Comparison of ENCODE assay signal across 9 mouse cellular contexts in the genomic region with DNA sequence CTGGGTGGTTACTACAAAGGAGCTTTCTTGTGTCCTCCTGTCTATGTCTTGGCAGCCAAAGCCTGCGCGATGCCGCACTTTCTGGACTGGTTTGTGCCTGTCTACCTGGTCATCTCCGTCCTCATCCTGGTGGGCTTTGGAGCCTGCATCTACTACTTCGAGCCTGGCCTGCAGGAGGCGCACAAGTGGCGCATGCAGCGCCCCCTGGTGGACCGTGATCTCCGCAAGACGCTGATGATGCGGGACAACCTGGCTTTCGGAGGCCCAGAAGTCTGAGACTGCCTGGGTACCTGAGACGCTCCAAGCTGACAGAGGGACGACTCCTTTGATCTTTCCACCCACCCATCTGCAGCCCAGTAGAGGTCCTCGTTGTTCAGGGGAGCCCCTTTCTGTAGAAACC. TPM values are rescaled to one million over a fixed set of nuclear protein-coding genes. Genes with fewer than 3 reads are reported as not detected.
DNase-seq lines count a peak whose midpoint lies in the region; ATAC-seq and TF ChIP-seq lines count a peak whose summit lies in the region.
"Had no signal": no experiment of that assay in that cellular context is flagged by ENCODE, and none has a peak within 500 bp of the region (broad histone marks: within the 10 kb centered on the region; RNA-seq: fewer than 3 reads in every experiment).

No protein-coding gene starts in this region.

- DNase-seq in forebrain, postnatal 0 days = peak; percentile 84
- DNase-seq in 3134 (ENCODE audit: extremely low read depth, insufficient read length, low spot score) = peak; percentile 56
- peak; percentile 46 to 59 for DNase-seq in adrenal gland, adult 18-20 months (ENCODE audit: low spot score in 2 of 2)
- DNase-seq in embryo, embryonic 10 days (ENCODE audit: low spot score) = peak; percentile 85
- peak; percentile 70 to 76 for DNase-seq in kidney, postnatal 25 days
- DNase-seq in lung, postnatal 14 days = peak; percentile 74
- DNase-seq in spleen, adult 2 months (ENCODE audit: low read depth in 1 of 2, low spot score in 2 of 2) = peak; percentile 29 to 69

- 0 out of 2 replicates have a peak, but pooled peaks cover 12% of the 10 kb centered on the region for H3K36me3 ChIP-seq in forebrain, postnatal 0 days (ENCODE audit: insufficient read depth)
- no peaks in the 10 kb centered on the region for H3K36me3 ChIP-seq in forebrain, embryonic 12.5 days (replicated peaks)
- no peaks in the 10 kb centered on the region for H3K36me3 ChIP-seq in spleen, adult 2 months (ENCODE audit: control insufficient read depth, insufficient read depth, low read length)

- no peaks in the 10 kb centered on the region for H3K9me3 ChIP-seq in forebrain, postnatal 0 days (ENCODE audit: low read length)
- H3K9me3 ChIP-seq in forebrain, embryonic 12.5 days = no peaks in the 10 kb centered on the region

- no peak for TF ChIP-seq POLR2A in spleen, adult 2 months (IDR thresholded peaks at IDR 0.05; ENCODE audit: low read depth, low read length)

- ATAC-seq in forebrain, postnatal 0 days = no peak
- ATAC-seq in forebrain, embryonic 12.5 days (ENCODE audit: low FRiP score) = no peak

- no peak overlapping the region for H3K4me3 ChIP-seq in forebrain, postnatal 0 days (ENCODE audit: low read depth, low read length)
- H3K4me3 ChIP-seq in forebrain, embryonic 12.5 days (replicated peaks) = no peak overlapping the region
- H3K4me3 ChIP-seq in spleen, adult 2 months (ENCODE audit: extremely low read depth, insufficient read depth, insufficient read length) = no peak overlapping the region

- TF ChIP-seq CTCF in forebrain, postnatal 0 days (IDR thresholded peaks at IDR 0.05; ENCODE audit: low read depth) = peak; percentile 99
- TF ChIP-seq CTCF in spleen, adult 2 months (IDR thresholded peaks at IDR 0.05; ENCODE audit: extremely low read depth, insufficient read depth, insufficient read length, insufficient replicate concordance) = peak; percentile 98

- H3K9ac ChIP-seq in forebrain, postnatal 0 days = no peak overlapping the region
- no peak overlapping the region for H3K9ac ChIP-seq in forebrain, embryonic 12.5 days

- no peaks in the 10 kb centered on the region for H3K27me3 ChIP-seq in forebrain, postnatal 0 days (ENCODE audit: insufficient read depth, low read length)
- 0 out of 2 replicates have a peak, but pooled peaks cover 3% of the 10 kb centered on the region for H3K27me3 ChIP-seq in forebrain, embryonic 12.5 days
- no peaks in the 10 kb centered on the region for H3K27me3 ChIP-seq in spleen, adult 2 months (ENCODE audit: control insufficient read depth, insufficient read depth, low read length)

- no peak overlapping the region for H3K27ac ChIP-seq in forebrain, postnatal 0 days (ENCODE audit: low read depth, low read length)
- H3K27ac ChIP-seq in forebrain, embryonic 12.5 days = no peak overlapping the region
- H3K27ac ChIP-seq in spleen, adult 2 months (ENCODE audit: insufficient read depth, low read length) = no peak overlapping the region

- no peak overlapping the region for H3K4me2 ChIP-seq in forebrain, postnatal 0 days (ENCODE audit: low read depth)
- H3K4me2 ChIP-seq in forebrain, embryonic 12.5 days = no peak overlapping the region

- H3K4me1 ChIP-seq in forebrain, postnatal 0 days (ENCODE audit: insufficient read depth) = peaks cover 19% of the 10 kb centered on the region
- H3K4me1 ChIP-seq in forebrain, embryonic 12.5 days = peaks cover 27% of the 10 kb centered on the region
- no peaks in the 10 kb centered on the region; the same call in 1 of the 2 replicates for H3K4me1 ChIP-seq in spleen, adult 2 months (ENCODE audit: control insufficient read depth, insufficient read depth, insufficient read length)

- WGBS in forebrain, postnatal 0 days = 12% methylated on average over 16 of the region's 16 CpGs
- 12% methylated on average over 16 of the region's 16 CpGs for WGBS in forebrain, embryonic 12.5 days
- 11% methylated on average over 16 of the region's 16 CpGs for WGBS in spleen, adult 2 months

RNA-seq across cellular contexts. Expression of a gene that starts 7.3 kb away (rescaled TPM):
- total RNA-seq in forebrain, postnatal 0 days (2014; rRNA removed) = 119 and 139 TPM in 2 replicates
- 12.5 and 15.6 TPM in 2 replicates for polyA plus RNA-seq in forebrain, postnatal 0 days (2015; fragmentation: Nextera tagmentation; extraction: Ambion mirVana)
- polyA plus RNA-seq in forebrain, embryonic 12.5 days (2016; fragmentation: Nextera tagmentation; extraction: Ambion mirVana) = 3.9 and 4.7 TPM in 2 replicates
- under 1 TPM; 0.33 to 0.90 TPM for total RNA-seq in adrenal gland, adult 18-20 months (2021)
- polyA plus RNA-seq in spleen, adult 2 months (2012; rRNA removed) = 0.05 and 0.08 TPM in 2 replicates
- polyA plus RNA-seq: liver, embryonic 16.5 days had no signal

RNA-seq across cellular contexts. Expression of a gene that starts 15.0 kb away (rescaled TPM):
- total RNA-seq in forebrain, postnatal 0 days (2014; rRNA removed) = 8.9 and 10.0 TPM in 2 replicates
- polyA plus RNA-seq in forebrain, postnatal 0 days (2015; fragmentation: Nextera tagmentation; extraction: Ambion mirVana) = 16.5 and 18.7 TPM in 2 replicates
- polyA plus RNA-seq in forebrain, embryonic 12.5 days (2016; fragmentation: Nextera tagmentation; extraction: Ambion mirVana) = 81.3 and 86.4 TPM in 2 replicates
- total RNA-seq in adrenal gland, adult 18-20 months (2021) = 1 to 10 TPM; 2.4 to 2.5 TPM
- polyA plus RNA-seq in spleen, adult 2 months (2012; rRNA removed) = 10.2 and 16.8 TPM in 2 replicates

RNA-seq across cellular contexts. Expression of a gene that starts 15.2 kb away (rescaled TPM):
- total RNA-seq in forebrain, postnatal 0 days (2014; rRNA removed) = 550 and 602 TPM in 2 replicates
- polyA plus RNA-seq in forebrain, postnatal 0 days (2015; fragmentation: Nextera tagmentation; extraction: Ambion mirVana) = 400 and 449 TPM in 2 replicates
- polyA plus RNA-seq in forebrain, embryonic 12.5 days (2016; fragmentation: Nextera tagmentation; extraction: Ambion mirVana) = 223 and 233 TPM in 2 replicates
- total RNA-seq in adrenal gland, adult 18-20 months (2021) = 1 to 10 TPM; 3.4 to 3.8 TPM
- polyA plus RNA-seq in spleen, adult 2 months (2012; rRNA removed) = 1.6 and 1.8 TPM in 2 replicates

RNA-seq across cellular contexts. Expression of a gene that starts 35.3 kb away (rescaled TPM):
- 0.24 and 0.62 TPM in 2 replicates for total RNA-seq in forebrain, postnatal 0 days (2014; rRNA removed)
- polyA plus RNA-seq in forebrain, postnatal 0 days (2015; fragmentation: Nextera tagmentation; extraction: Ambion mirVana) = 0.44 and 0.47 TPM in 2 replicates
- 0.24 and 0.29 TPM in 2 replicates for polyA plus RNA-seq in forebrain, embryonic 12.5 days (2016; fragmentation: Nextera tagmentation; extraction: Ambion mirVana)
- under 1 TPM; 0.16 to 0.17 TPM for total RNA-seq in adrenal gland, adult 18-20 months (2021)
- polyA plus RNA-seq in spleen, adult 2 months (2012; rRNA removed) = 120 and 179 TPM in 2 replicates

RNA-seq across cellular contexts. Expression of a gene that starts 39.2 kb away (rescaled TPM):
- 0.38 and 1.00 TPM in 2 replicates for total RNA-seq in forebrain, postnatal 0 days (2014; rRNA removed)
- 0.42 and 0.59 TPM in 2 replicates for polyA plus RNA-seq in forebrain, postnatal 0 days (2015; fragmentation: Nextera tagmentation; extraction: Ambion mirVana)
- polyA plus RNA-seq in forebrain, embryonic 12.5 days (2016; fragmentation: Nextera tagmentation; extraction: Ambion mirVana) = 0.14 and 0.18 TPM in 2 replicates
- not detected for total RNA-seq in adrenal gland, adult 18-20 months (2021)
- polyA plus RNA-seq in spleen, adult 2 months (2012; rRNA removed) = 0.07 TPM in 1 of 2 replicates, not detected in the other
- polyA plus RNA-seq: liver, embryonic 16.5 days had no signal

Comparison
In these comparisons a context has a peak if more than half of its experiments do, and no peak if none do; other contexts are left out.
1. RNA of a gene that starts 15.2 kb away (polyA plus RNA-seq): 400 to 449 TPM in forebrain, postnatal 0 days and 223 to 233 TPM in forebrain, embryonic 12.5 days; 1.6 to 1.8 TPM in spleen, adult 2 months; every median in the first group is over 10 times any median in the second.
2. Peak in every context shown above with its lines, with median percentiles within 50 percentile points of each other: DNase-seq.